Mouse (Mus musculus) myocyte (in vitro differentiated cells): ENCODE measurements around the gene Smyd5. TPM values are rescaled to one million over a fixed set of nuclear protein-coding genes. Genes with fewer than 3 reads are reported as not detected.

Source experiments
- H3K27me3 ChIP-seq: one replicate; pipeline ENCODE4 v1.6.1; 2011; ENCODE audit not compliant: control insufficient read depth, insufficient read depth, insufficient read length
- H3K36me3 ChIP-seq: one replicate; pipeline ENCODE4 v1.6.1; 2011; ENCODE audit not compliant: control insufficient read depth, insufficient read depth
- H3K4me2 ChIP-seq: one replicate; pipeline ENCODE4 v1.6.1; 2011; ENCODE audit warnings: low read depth, control low read depth
- H3K4me3 ChIP-seq: one replicate; pipeline ENCODE4 v1.5.1; 2011; ENCODE audit warnings: mild to moderate bottlenecking, control low read depth, moderate library complexity
- H3K79me2 ChIP-seq: one replicate; pipeline ENCODE4 v1.6.1; 2011; ENCODE audit not compliant: control insufficient read depth, insufficient read depth
- H3ac ChIP-seq: one replicate; pipeline ENCODE4 v1.6.1; 2011; ENCODE audit not compliant: control insufficient read depth, insufficient read length
- CEBPB ChIP-seq: IDR thresholded peaks from 2 replicates; pipeline ENCODE4 v1.6.1; 2011; ENCODE audit warnings: mild to moderate bottlenecking, moderate library complexity; ENCODE audit not compliant: poor library complexity, insufficient read depth, severe bottlenecking
- E2F4 ChIP-seq: IDR thresholded peaks from one replicate; pipeline ENCODE4 v1.6.1; 2011; ENCODE audit warnings: mild to moderate bottlenecking, control low read depth, moderate library complexity; ENCODE audit not compliant: insufficient read depth
- MAX ChIP-seq: IDR thresholded peaks from one replicate; pipeline ENCODE4 v1.6.1; 2011; ENCODE audit warnings: low read depth, mild to moderate bottlenecking, control low read depth
- MYOD1 ChIP-seq, 3 experiments: IDR thresholded peaks; one replicate each; pipeline ENCODE4 v1.6.1; 2011; ENCODE audit warnings: control low read depth in 2 of 3, low read depth in 2 of 3, mild to moderate bottlenecking in 2 of 3, moderate library complexity in 1 of 3; ENCODE audit not compliant: insufficient read length in 2 of 3, control insufficient read depth in 1 of 3
- MYOG ChIP-seq, 3 experiments: IDR thresholded peaks; one replicate each; pipeline ENCODE4 v1.6.1; 2011; ENCODE audit warnings: control low read depth in 2 of 3, low read depth in 2 of 3, mild to moderate bottlenecking in 2 of 3; ENCODE audit not compliant: insufficient read length in 2 of 3, control insufficient read depth in 1 of 3, insufficient read depth in 1 of 3
- POLR2A ChIP-seq: IDR thresholded peaks from one replicate; pipeline ENCODE4 v1.6.1; 2011; ENCODE audit warnings: low read depth, mild to moderate bottlenecking, control low read depth, moderate library complexity; ENCODE audit not compliant: insufficient read length
- POLR2AphosphoS2 ChIP-seq: IDR thresholded peaks from one replicate; pipeline ENCODE4 v1.6.1; 2011; ENCODE audit warnings: low read depth, control low read depth; ENCODE audit not compliant: insufficient read length
- REST ChIP-seq: IDR thresholded peaks from one replicate; pipeline ENCODE4 v1.6.1; 2011; ENCODE audit warnings: mild to moderate bottlenecking, control low read depth, moderate library complexity; ENCODE audit not compliant: insufficient read depth, insufficient read length
- SRF ChIP-seq: IDR thresholded peaks from one replicate; pipeline ENCODE4 v1.6.1; 2011; ENCODE audit warnings: low read depth; ENCODE audit not compliant: control insufficient read depth, insufficient read length
- TCF12 ChIP-seq: IDR thresholded peaks from one replicate; pipeline ENCODE4 v1.6.1; 2011; ENCODE audit warnings: mild to moderate bottlenecking, control low read depth; ENCODE audit not compliant: poor library complexity, insufficient read depth, severe bottlenecking
- TCF3 ChIP-seq: IDR thresholded peaks from one replicate; pipeline ENCODE4 v1.6.1; 2011; ENCODE audit warnings: low read depth, control low read depth; ENCODE audit not compliant: insufficient read length
- USF1 ChIP-seq: IDR thresholded peaks from one replicate; pipeline ENCODE4 v1.6.1; 2011; ENCODE audit warnings: low read depth, mild to moderate bottlenecking, control low read depth, moderate library complexity
- polyA plus RNA-seq: library from polyadenylated mRNA; unstranded; fragments of >200 nt; fragmentation: generic; extraction: Trizol; gene quantifications from one replicate; pipeline ENCODE4 v1.2.1, GENCODE M21; 2012; ENCODE audit warnings: missing spikeins

Gene Smyd5
- polyA plus RNA-seq, 1 experiment = 34.6 TPM

DNA sequence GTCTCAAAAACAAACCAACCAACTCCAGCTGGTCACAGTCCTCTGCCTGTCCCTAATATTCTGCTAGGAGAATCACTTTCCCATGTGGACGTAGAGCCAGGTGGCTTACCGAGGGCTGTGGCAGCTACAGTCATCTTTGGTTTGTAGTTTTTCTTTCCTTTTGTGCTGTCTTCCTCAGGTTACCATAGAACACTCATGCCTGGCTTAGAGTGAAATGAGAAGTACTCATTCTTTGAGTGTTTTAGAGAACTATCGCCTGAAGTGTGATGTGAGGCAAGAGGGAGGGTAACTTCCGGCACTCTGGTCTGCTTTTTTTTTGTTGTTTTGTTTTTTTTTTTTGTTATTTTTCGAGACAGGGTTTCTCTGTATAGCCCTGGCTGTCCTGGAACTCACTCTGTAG is 2.1 kb downstream of the Smyd5 start:
- no peak for TF ChIP-seq USF1
- TF ChIP-seq TCF12 = no peak
- TF ChIP-seq REST = no peak
- no peak for TF ChIP-seq TCF3
- no peak for TF ChIP-seq SRF
- no peak for TF ChIP-seq MYOG (IDR thresholded peaks at IDR 0.05; ENCODE audit: control insufficient read depth in 1 of 3, insufficient read depth in 1 of 3, insufficient read length in 2 of 3, low read depth in 2 of 3)
- no peak for TF ChIP-seq POLR2A
- no peak for TF ChIP-seq E2F4
- no peak for TF ChIP-seq MYOD1 (IDR thresholded peaks at IDR 0.05; ENCODE audit: control insufficient read depth in 1 of 3, insufficient read length in 2 of 3, low read depth in 2 of 3)
- TF ChIP-seq POLR2AphosphoS2 = no peak
- TF ChIP-seq CEBPB = no peak
- no peak for TF ChIP-seq MAX
- H3ac ChIP-seq = no peak overlapping the region
- H3K36me3 ChIP-seq = peaks cover 2% of the 10 kb centered on the region
- H3K4me2 ChIP-seq = no peak overlapping the region
- H3K4me3 ChIP-seq = no peak overlapping the region
- no peaks in the 10 kb centered on the region for H3K27me3 ChIP-seq
- peaks cover 43% of the 10 kb centered on the region for H3K79me2 ChIP-seq

- Histone ChIP-seq H3K79me2 (peaks cover 43% of the 10 kb centered on the region), H3K4me3 (no peak overlapping the region), H3K4me2 (no peak overlapping the region), H3K27me3 (no peaks in the 10 kb centered on the region), H3ac (no peak overlapping the region), H3K36me3 (peaks cover 16% of the 10 kb centered on the region)
- TF ChIP-seq MYOD1 (IDR thresholded peaks at IDR 0.05; ENCODE audit: control insufficient read depth in 1 of 3, insufficient read length in 2 of 3, low read depth in 2 of 3) (no peak), POLR2A (no peak), POLR2AphosphoS2 (no peak)
Measured at GRCm38 (mm10) chr6:85436204-85436603, 4.4 kb downstream of the Smyd5 start.

- no peak for TF ChIP-seq SRF
- TF ChIP-seq POLR2AphosphoS2 = no peak
- peaks cover 20% of the 10 kb centered on the region for H3K36me3 ChIP-seq
- no peaks in the 10 kb centered on the region for H3K27me3 ChIP-seq
- peaks cover 43% of the 10 kb centered on the region for H3K79me2 ChIP-seq
- H3ac ChIP-seq = no peak overlapping the region
- H3K4me2 ChIP-seq = no peak overlapping the region
- no peak overlapping the region for H3K4me3 ChIP-seq
Measured at GRCm38 (mm10) chr6:85436631-85437030, 4.8 kb downstream of the Smyd5 start.

- Histone ChIP-seq H3ac (no peak overlapping the region), H3K4me2 (no peak overlapping the region), H3K27me3 (no peaks in the 10 kb centered on the region), H3K79me2 (peaks cover 9% of the 10 kb centered on the region), H3K36me3 (peaks cover 28% of the 10 kb centered on the region), H3K4me3 (no peak overlapping the region)
- TF ChIP-seq SRF (no peak), POLR2A (no peak), MAX (no peak), CEBPB (no peak), E2F4 (no peak), POLR2AphosphoS2 (no peak), TCF12 (no peak), MYOD1 (IDR thresholded peaks at IDR 0.05; ENCODE audit: control insufficient read depth in 1 of 3, insufficient read length in 2 of 3, low read depth in 2 of 3) (no peak), USF1 (no peak), REST (no peak), TCF3 (no peak), MYOG (IDR thresholded peaks at IDR 0.05; ENCODE audit: control insufficient read depth in 1 of 3, insufficient read depth in 1 of 3, insufficient read length in 2 of 3, low read depth in 2 of 3) (no peak)
Measured at GRCm38 (mm10) chr6:85441142-85441541, 9.4 kb downstream of the Smyd5 start.

DNA sequence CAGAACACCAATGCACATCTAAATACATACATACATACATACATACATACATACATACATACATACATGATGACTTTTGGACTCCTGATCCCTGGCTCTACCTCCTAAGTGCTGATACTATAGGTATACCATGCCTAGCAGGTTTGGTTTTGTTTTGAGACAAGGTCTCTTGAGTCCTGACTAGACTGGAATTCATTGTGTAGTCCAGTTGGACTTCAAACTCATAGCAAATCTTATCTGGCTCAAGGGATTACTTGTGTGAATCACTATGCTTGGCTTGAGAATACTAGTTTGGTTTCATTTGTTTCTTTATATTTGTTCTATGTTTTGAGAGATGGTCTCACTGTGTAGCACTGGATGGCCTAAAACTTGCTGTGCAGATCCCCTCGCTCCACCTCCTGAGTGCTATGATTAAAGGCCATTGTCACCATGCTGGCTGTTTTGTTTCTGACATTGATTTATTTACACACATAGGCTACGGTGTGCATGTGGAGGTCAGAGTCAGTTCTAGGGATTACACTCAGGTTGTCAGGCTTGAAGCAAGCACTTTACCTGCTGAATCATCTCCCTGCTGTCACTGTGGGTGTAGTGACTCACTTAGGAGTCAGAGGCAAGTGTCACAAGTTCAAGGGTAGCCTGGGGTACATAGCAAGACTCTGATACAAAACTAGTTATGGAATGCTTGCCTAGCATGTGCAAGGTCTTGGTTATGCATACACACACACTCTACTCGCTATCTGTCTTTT is 11.9 kb downstream of the Smyd5 start:
- Histone ChIP-seq H3ac (no peak overlapping the region), H3K27me3 (no peaks in the 10 kb centered on the region), H3K36me3 (peaks cover 28% of the 10 kb centered on the region), H3K79me2 (no peaks in the 10 kb centered on the region), H3K4me2 (no peak overlapping the region), H3K4me3 (no peak overlapping the region)
- TF ChIP-seq TCF3 = no peak
- no peak for TF ChIP-seq CEBPB
- no peak for TF ChIP-seq SRF
